In the genomic region with DNA sequence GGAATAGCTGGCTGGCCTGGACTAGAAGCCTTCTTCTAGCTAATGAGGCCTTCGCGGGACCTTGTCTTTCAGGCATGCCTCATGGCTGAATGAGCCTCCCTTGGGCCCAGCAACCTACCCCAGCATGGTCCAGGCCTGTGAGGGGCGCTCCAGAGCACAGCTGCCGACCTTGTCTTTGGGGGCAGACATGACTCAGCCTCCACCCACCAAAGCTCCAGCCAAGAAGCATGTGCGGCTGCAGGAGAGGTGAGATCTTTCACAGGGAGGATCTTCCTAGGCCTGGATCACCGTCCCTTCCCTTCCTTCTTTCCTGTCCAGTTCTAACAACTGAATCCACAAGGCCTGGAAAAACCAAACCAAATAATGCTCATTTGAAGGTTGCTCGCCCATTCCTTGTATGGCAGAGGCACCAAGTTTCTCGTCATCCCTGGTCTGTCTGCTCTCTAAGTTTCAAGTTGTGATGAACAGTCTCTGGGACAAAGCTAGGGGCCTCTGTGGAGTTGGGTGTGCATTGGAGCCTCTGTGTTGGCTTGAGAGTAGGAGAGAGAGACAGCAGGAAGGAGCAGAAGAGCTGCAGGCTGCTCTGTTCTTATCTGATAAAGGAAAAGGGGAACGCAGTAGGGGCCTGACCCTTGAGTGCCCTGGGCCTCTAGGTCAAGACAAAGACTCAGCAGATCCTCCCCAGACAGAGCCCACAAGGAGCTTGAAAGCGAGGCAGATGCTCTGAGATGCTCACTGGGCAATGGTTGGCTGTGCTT, we compare ENCODE assay signal across 1 mouse cellular context.
TF ChIP-seq lines count a peak whose summit lies in the region.

No protein-coding gene starts in this region.

TF ChIP-seq in MEL, 35 proteins besides CTCF, POLR2A, EP300 and RAD21:
- TF ChIP-seq MXI1 (IDR thresholded peaks at IDR 0.05; ENCODE audit: low read depth, low read length) (peak; percentile 82), ELF1 (IDR thresholded peaks at IDR 0.05; ENCODE audit: low read depth, low read length) (no peak), ZKSCAN1 (IDR thresholded peaks at IDR 0.05; ENCODE audit: low read depth, low read length) (no peak), SMC3 (IDR thresholded peaks at IDR 0.05; ENCODE audit: low read depth, low read length) (no peak), ZMIZ1 (IDR thresholded peaks at IDR 0.05; ENCODE audit: low read depth, low read length) (0 out of 2 replicates have a peak, but pooled peaks have one; percentile 11), MAX (IDR thresholded peaks at IDR 0.05; ENCODE audit: low read length) (peak; percentile 83), NELFE (IDR thresholded peaks at IDR 0.05; ENCODE audit: low read depth, low read length) (peak; percentile 41), TCF12 (IDR thresholded peaks at IDR 0.05; ENCODE audit: low read depth, low read length) (peak; percentile 23; the same call in 1 of the 2 replicates), HCFC1 (IDR thresholded peaks at IDR 0.05; ENCODE audit: low read depth, low read length) (peak; percentile 36; the same call in 1 of the 2 replicates), GATA1 (IDR thresholded peaks at IDR 0.05; ENCODE audit: low read depth, low read length) (peak; percentile 82), CHD1 (IDR thresholded peaks at IDR 0.05; ENCODE audit: low read depth, low read length) (peak; percentile 98), MYC (IDR thresholded peaks at IDR 0.05; ENCODE audit: low read depth, low read length) (peak; percentile 78), TAL1 (IDR thresholded peaks at IDR 0.05; ENCODE audit: low read length) (peak; percentile 44), TBP (IDR thresholded peaks at IDR 0.05; ENCODE audit: low read depth, low read length) (peak; percentile 35; the same call in 1 of the 2 replicates), ZC3H11A (IDR thresholded peaks at IDR 0.05; ENCODE audit: low read depth, low read length) (no peak), UBTF (IDR thresholded peaks at IDR 0.05; ENCODE audit: borderline replicate concordance, insufficient read depth, low read depth, low read length) (0 out of 2 replicates have a peak, but pooled peaks have one; percentile 54), MAZ (IDR thresholded peaks at IDR 0.05; ENCODE audit: low read depth, low read length) (peak; percentile 45; the same call in 1 of the 2 replicates)
